Mouse (Mus musculus) mesoderm, embryonic 11.5 days (tissue): Measurements from ENCODE around the gene Sh3kbp1.
"Not testable (repeated sequence)": the region's sequence is repeated elsewhere in the genome, so short reads cannot be mapped to it uniquely, and the experiment has no call there.

Experiments
- DNase-seq: peaks from one replicate; pipeline ENCODE4 v3.0.0-alpha.2; 2012; ENCODE audit warnings: low read depth, low spot score

The Sh3kbp1 gene

DNA sequence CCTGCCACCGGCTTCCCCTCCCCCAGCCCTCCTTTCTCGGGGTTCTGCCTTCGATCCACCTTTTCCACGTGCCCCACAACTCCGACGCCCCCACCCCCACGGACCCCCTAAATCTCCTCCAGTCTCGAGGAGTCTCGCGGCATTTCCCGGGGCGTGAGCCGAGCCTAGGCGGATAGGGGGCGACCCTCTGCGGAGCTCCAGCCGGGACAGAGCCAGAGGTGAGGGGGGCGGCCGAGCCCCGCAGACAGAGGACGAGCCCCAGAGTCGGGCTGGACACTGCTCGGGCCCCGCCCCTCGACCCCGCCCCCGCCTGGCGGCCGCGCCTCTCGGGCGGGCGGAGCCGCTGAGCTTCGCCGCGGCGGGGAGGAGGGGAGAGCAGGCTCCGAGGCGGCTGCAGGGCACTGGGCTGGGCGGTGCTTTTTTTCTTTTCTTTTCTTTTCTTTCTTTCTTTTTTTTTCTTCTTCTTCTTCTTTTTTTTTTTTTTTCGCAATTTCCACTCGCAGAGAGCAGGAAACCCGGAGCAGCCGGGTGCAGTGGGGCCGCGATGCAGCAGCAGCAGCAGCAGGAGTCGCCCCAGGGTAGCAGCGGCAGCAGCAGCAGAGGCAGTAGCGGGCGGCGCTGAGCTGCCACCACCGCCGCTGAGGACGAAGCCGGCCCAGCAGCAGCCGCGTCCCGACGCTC is at the start of gene Sh3kbp1:
Sh3kbp1 (plus strand) TSS at position 366 of the 681 bp plus-strand sequence.
- DNase-seq: peak; percentile 67

DNA sequence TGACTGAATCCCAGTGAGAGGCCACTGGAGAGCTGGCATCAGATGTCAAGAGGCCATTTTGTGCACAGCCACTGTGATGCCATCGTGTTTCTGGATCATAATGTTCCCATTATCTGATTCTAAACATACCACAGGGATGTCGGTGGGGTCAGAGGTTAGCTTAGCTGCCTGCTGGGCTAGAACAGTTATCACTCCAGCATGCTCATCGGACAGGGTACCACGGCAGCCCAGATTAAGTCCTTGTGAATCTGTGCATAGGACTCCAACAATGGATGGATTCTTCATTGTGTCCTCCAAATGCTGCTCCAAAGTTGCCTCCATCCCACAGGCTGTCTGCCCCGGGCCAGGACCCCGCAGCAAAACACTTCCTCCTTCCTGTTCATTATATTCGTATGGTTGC is 42.3 kb upstream of the Sh3kbp1 start:
- not testable (repeated sequence) for DNase-seq

DNA sequence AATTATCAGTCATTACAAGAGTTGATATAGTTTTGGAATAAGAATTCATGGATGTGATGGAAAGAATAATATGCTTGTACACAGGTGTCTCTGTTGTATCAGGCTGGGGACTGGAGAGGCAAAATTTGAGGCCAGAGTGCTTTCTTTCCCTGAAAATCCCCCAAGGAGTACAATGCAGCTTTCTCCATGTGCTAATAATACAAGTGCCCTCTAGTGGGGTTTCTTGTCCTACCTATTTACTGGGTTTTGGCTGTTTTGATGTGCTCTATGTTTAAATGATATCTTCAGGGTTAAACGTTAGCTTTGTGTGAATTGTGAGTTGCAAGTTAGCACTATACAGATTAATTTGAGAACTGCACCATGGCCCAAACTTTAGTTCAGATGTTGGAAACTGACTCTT is 35.4 kb upstream of the Sh3kbp1 start:
- DNase-seq: no peak

DNA sequence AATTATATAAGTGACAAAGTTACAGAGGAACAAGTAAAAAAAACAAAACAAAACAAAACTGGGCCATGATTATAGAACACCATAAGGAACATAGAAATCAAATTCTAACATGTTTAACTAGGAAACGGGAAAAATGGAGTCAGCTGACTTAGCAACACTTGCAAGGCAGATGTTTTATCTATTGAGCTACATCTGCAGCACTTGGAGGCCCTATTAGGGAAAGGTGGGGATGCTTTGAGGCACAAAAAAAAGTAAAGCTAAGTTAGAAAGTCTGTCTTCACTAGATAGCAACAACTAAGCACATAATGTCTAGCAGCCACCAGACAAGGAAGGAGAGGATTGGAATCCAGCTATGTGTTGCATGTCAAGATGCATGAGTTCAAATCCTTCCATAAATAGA is 29.6 kb upstream of the Sh3kbp1 start:
- no peak for DNase-seq

DNA sequence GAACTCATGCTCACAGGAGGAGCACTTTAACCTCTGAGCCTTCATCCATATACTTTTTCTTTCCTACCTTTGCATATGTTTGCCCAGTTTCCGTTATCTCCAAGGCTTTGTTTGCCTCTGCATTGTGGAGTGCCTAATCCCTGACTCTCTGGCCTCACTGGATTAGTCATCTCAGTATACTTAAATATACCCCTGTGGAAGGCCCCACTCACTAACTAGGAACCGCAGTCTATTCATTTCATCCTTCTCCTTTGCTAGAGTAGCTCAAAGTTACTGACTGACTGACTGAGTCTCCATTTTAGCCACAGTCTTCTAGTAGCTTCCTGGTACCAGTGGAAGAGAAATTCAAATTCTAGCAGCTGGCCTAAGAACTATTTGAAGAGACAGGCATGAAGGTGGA is 22.2 kb upstream of the Sh3kbp1 start:
- no peak for DNase-seq

DNA sequence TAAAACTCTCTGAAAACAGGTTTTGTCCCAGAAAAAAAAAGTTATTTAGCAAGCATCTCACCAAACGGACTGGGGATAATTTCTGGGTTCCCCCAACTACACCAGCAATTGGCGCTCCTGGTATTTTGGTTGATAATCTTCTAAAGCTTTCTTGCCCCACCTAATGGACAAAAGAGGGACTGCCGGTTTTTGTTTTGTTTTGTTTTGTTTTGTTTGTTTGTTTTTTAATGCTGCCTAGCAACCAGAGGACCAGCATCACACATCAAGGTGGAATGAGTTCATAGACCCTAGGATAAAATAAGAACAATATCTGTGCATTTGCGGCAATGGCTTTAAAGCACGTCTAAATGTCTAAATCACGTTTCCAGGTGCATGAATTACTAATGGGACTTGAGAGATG is 20.1 kb upstream of the Sh3kbp1 start:
- DNase-seq: peak; percentile 19

DNA sequence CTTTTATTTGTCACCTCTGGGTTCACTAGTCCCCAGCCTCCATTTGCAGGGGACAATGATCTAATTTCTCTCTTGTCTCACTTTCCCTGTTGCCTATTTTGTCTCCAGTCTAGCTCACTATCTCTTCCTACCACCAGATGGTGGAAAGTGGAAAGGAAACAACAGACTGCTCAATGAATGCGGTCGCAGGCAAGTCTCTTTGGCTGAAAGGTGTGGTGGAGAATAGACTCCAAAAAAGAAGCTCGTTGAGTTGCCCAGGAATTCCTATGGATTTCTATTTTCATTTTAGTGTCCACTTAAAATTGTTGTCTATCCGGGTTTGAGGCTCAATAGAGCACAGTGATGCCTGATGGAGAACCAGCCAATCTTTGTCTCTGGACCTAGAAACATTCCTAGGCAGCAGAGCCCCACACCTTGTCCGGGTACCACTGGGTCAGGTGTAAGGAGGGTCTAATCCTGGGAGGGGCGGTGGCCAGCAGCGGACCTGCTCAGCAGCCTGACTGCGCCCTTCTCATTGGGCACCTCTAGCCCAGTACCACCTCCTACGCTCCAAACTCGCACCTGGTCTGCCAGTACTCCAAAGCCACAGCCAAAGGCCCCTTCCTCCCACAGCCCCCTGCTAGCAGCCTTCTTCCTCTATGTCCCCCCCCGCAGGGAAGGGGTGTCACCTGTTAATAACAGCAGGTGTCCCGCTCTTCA is 715 bp upstream of the Sh3kbp1 start:
- no peak for DNase-seq

DNA sequence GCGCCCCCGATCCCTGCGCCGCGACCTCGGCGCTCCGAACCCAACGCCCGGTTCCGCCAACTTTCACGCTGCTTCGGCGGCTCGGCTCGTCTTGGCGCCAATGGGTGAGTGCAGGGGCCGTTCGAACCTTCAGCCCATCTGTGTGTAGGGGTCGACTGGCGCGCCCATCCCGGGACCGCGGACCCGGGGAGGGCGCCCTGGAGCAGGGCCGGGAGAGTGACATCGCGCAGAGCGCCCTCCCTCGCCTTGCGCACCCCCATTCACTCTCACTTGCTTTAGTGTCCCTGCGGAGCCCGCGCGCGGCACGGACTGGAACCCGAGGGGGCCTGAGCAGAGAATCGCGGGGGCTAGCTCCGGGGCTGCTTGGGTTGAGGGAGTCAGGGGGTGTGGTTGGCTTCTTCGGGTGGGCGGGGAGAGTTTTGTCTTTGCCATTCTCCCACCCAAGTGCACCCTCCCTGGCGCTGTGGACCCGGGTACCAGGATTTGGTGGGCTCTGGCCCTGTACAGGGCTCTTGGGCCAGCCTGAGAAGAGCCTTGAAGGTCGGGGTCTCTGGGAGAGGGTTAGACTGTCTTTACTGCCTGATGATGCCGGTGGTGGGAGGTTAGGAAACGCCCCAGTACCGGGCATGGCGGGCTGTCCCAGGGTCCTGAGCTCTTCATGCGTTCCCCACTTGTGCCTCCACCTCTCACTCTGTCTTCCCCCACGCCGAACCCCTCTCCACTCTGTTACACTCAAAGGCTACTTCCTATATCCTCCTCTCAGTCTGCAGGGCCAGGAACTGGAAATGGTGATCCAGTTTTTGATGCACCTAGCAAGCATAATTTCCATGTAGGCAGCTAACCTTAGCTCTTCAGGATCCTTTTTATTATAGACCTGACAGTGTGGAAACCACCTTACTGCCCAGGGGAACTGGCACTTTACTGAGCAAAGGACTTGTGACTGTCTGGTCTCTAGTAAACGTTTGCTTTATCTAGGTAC is 805 bp downstream of the Sh3kbp1 start:
- peak; percentile 38 for DNase-seq

DNA sequence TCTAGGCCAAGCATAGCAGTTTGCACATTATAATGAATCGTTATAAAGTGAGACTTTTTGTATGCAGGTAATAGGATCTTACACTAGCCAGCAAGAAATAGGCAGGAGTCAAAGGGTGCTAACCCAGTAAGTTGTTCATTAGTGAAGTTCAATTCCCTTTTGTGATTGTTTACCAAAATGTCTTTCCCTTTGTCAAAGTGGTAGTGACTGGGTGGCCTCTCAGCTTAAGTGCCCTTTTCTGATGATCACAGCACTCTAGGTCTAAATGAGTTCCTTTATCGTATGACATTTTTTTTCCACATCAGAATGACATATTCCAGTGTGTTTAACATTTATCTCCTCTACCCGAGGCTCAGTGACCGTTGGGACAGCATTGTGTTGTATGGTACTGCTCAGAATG is 1.6 kb downstream of the Sh3kbp1 start:
- no peak for DNase-seq

DNA sequence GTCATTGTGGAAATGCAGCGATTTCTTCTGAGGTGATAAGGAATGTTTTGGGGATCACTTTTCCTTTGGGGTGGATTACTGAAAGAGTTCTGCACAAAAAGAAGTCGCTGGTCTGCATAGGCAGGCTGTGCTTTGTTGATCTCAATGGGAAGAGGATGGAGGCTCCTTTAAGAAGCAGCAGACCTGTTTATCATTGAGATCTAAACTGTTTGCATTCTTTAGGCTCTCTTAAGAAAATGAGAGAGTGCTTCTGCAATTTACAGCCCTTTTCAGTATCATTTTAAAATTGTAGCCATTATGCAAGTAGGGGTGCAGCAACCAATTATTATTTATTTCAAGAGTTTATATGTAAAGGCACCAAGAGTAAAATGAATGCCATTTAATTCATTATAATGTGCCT is 2.1 kb downstream of the Sh3kbp1 start:
- no peak for DNase-seq

DNA sequence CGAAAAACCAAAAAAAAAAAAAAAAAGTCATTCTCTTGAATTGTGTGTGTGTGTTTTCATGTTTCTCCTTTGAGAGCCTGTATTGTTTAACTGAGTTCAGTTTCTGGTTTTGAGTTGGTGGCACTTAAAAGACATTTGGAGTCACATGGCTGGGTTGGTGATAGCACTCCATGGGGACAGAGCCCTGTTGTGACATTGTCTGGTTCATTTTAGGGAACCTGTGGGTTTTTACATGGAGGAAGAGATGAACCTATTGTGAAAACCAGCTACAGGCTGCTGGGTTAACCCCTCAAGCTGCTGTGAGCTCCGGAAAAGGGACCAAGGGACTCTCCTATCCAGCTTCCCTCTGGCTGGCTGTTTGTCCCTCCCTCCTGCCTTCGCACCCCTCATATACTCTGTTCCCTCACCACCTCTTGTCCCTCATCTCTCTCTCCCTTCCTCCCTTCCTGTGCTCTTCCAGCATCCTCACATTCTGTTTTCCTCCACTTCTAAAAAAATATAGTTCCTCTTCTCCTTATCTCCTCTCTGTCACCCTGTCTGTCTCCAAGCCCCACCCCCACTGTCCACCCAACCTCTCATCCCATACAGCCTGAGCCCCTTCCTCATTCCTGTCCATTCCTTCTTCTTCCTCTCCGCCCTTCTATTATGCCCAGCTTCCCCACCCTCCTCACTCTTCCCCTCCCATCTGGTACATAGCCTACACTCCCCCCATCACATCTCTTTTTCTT is 11.6 kb downstream of the Sh3kbp1 start:
- no peak for DNase-seq

DNA sequence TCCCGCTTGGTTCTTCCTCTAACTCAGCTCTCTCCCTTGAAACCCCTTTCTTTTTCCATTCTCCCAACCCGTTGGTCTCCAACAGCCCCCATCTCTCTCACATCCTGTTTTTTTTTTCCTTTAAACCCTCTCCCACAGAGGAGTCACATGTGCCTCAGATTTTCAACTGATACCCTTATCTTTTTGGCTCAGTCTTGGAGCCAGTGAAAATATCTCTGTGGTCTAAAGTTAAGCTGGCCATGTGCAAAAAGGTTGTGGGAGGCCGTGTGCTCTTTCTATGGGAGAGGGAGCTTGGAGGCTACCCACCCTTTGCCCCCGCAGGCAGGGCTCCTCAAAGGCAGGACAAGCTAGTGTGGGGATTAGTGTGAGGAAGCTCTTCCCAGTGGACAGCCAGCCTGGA is 12.9 kb downstream of the Sh3kbp1 start:
- no peak for DNase-seq

DNA sequence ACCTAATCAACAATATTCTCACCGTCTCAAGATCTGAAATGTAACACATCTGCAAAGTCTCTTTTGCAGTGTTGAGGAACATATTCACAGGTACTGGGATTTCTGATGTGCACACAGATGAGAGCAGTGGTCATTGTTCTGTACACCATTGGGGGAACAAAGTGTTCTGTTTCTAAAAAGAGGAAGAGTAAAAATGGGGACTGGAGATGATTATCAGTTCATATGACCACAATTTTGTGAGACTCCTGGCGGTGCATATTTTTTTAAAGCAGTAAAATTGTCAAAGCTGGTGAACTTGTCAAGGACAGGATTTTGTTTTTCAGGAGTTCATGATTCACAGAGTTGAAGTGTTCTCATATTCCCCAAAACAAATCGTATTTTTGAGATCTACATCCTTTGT is 18.2 kb downstream of the Sh3kbp1 start:
- DNase-seq: no peak

DNA sequence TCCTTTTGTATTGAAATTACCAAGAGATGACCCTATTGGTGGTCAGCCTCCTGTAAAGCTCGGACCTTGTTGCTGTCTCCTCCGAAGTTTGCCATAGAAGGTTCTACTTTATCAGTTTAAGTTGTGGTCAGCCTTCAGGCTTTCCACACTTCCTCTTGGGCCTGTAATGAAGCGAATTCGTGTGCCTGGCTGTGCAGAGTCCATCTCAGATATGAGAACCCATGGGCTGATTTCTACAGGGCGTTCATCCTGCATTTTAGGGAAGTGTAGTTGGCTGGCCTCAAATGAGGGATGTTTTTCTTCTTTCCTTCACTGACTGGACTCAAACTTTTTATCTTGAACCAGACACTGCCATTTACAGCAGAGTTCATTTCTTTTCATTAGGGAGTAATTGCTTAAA is 20.5 kb downstream of the Sh3kbp1 start:
- DNase-seq: no peak

DNA sequence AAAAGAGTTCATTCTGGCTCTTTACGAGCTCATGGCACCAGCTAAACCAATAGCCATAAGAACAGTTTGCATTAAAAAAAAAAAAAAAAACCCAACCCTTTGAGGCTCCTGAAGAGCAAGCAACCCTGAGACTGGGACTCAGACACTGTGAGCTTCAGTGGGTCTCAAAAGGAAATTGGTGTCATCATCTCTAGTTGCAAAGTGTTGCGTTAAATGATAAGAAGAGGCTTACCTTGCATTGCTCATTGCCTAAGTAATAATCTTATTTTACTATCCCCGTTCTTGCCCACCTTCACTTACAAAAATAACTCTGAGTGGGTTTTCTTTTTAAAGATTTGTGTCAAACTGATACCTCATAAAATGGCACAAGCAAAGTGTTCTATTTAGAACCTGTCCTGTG is 21.5 kb downstream of the Sh3kbp1 start:
- DNase-seq: no peak

DNA sequence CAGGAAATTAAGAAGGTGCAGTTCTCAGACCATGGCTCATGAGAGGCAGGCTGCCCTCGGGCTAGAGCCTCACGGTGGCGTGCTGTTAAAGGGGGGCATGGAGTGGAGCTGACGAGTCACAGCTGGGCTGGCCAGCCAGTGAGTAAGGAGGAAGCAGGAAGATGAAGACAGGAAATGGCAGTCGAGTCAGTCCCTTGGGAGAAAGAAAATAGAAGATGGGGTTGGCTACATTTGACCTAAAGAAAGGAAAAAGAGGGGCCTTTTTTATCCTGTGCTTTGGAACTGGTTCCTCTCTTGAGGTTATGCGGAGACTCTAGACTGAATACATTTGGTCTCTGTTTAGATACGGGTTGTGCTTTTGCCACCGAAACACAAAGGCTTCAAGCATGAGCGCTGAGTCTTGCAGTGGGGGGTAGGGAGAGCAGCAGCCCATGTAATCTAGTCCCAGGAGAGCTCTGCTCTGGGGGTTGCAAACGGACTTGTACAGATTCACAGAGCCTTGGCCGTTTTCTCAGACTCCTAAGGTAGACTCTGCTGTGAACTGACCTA is 23.1 kb downstream of the Sh3kbp1 start:
- no peak for DNase-seq

DNA sequence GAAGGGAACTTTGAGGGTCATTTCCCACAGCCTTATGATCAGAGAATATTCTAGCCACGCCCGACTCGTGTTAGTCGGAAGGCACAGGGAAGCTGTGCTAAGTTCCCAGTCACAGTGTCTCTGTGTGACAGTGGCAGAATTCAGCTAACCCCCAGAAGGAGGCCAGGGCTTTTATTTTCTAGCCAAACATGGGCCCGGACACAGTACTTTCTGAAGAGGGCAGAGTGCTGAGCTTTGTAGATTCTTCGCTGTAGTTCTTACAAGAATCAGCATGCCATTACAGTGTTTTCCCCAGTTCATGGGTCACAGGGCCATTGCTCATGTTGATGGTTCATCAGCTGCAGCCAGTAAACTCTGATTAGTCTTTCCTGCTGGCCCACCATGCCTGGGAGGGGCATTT is 23.7 kb downstream of the Sh3kbp1 start:
- DNase-seq: no peak

DNA sequence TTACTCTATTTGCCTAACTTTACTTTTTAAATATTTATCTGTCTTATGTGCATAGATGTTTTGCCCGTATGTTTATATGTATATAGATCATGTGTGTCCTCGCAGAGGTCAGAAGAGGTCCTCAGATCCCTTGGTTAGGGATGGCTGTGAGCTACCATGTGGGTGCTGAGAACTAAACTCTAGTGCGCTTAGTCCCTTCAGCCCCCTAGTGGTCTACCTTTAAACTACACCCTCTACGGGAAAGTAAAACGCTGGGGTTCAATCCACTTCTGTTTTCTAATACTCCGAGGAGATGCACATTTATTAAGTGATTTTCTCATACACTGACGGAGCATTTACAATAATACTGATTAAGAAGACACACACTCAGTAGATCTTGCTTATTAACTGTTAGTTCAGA is 44.3 kb downstream of the Sh3kbp1 start:
- no peak for DNase-seq

DNA sequence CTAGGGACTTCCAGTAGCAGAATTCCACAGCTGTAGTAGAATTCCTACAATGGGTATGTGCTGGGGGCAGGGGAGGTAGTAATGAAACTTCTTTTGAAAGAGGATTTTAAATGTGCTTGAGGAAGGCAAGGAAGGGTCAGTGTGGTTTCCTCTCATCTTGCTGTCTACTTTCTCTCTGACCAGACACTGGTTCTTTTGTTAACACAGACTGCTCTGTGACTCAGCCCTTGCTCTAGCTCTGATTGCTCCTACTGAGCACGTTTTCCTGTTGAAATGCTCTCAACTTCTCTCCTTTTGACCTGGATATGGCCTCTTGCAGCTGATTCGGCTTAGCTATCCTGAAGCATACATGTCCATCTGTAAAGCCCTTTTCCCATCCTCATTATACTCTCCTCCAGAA is 45.4 kb downstream of the Sh3kbp1 start:
- no peak for DNase-seq

DNA sequence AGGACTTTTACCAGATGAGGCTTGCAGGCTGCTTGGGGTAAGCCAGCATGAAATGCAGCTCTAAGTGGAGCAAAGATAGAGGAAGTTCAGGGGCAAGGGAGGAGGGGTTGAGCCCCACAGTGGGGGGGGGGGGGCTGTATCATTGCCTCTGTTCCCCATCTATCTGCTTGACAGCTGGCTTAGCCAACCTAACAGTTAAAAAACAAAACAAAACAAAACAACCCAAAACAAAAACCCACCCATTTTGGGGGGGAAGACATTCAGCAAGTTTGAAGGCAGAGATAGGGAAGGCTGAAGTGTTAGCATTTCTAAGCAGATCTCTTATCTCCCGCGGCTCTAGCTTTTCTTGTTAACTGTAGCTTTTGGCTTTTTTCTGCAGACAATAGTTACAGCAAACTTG is 49.2 kb downstream of the Sh3kbp1 start:
- no peak for DNase-seq

DNA sequence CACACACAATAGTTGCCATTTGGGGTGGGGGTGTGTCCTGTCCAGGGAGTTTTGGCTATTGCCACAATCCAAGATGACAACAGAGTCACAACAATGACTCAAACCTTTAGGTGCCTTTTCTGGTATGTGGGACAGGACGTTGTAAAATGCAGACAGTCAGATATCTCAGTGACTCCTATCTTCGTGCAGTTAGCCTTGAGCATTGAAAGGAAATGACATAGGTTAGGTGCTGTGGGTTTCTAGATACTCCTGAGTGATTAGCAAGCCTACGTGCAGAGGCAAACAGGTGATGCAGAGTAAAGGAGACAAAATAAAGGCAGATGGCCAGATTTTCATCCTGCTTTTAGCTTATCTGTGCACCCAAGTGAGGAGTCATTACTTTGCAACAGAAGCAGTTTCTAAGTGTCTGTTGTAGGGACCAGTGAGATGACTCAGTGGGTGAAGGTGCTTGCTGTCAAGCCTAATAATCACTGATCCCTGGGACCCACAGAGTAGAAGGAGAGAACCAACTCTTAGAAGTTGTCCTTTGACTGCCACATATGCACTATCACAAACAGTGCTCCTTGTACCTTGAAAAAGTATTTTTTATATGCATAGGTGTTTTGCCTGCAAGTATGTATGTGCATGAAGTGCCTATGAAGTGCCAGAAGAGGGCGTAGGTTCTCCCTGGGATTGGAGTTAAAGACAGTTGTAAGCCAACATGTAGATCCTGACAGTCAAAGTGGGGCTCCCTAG is 50.7 kb downstream of the Sh3kbp1 start:
- no peak for DNase-seq
